Mouse (Mus musculus): ENCODE results near the gene Gm20662.

Gm20662 gene

GRCm38 (mm10) chr9:107996049-107996448, at the start of gene Gm20662:
TSS of gene Gm20662 (plus strand) at chr9:107996349.
- no peak for DNase-seq (ENCODE audit: extremely low read depth, low read depth)

- DNase-seq (ENCODE audit: extremely low read depth, low read depth) = no peak
Measured at GRCm38 (mm10) chr9:107947241-107948194, 48.6 kb upstream of the Gm20662 start.

- no peak for DNase-seq (ENCODE audit: extremely low read depth, low read depth)
Measured at GRCm38 (mm10) chr9:107949184-107949921, 46.8 kb upstream of the Gm20662 start.

- no peak for DNase-seq (ENCODE audit: extremely low read depth, low read depth)
Measured at GRCm38 (mm10) chr9:107949922-107950235, 46.3 kb upstream of the Gm20662 start, which contains the start of gene Traip. TSS of gene Traip (plus strand) at chr9:107950136.

GRCm38 (mm10) chr9:107950460-107951355, 45.4 kb upstream of the Gm20662 start:
- peak; percentile 79 for DNase-seq (ENCODE audit: extremely low read depth, low read depth)

- DNase-seq (ENCODE audit: extremely low read depth, low read depth) = no peak
Measured at GRCm38 (mm10) chr9:107955613-107956289, 40.4 kb upstream of the Gm20662 start.

- no peak for DNase-seq (ENCODE audit: extremely low read depth, low read depth)
Measured at GRCm38 (mm10) chr9:107957141-107957540, 39.0 kb upstream of the Gm20662 start.

- DNase-seq (ENCODE audit: extremely low read depth, low read depth) = no peak
Measured at GRCm38 (mm10) chr9:107959896-107960295, 36.3 kb upstream of the Gm20662 start.

- DNase-seq (ENCODE audit: extremely low read depth, low read depth) = no peak
Measured at GRCm38 (mm10) chr9:107960928-107961327, 35.2 kb upstream of the Gm20662 start.

GRCm38 (mm10) chr9:107961351-107961762, 34.8 kb upstream of the Gm20662 start:
- DNase-seq (ENCODE audit: extremely low read depth, low read depth) = no peak

- no peak for DNase-seq (ENCODE audit: extremely low read depth, low read depth)
Measured at GRCm38 (mm10) chr9:107961881-107962280, 34.3 kb upstream of the Gm20662 start.

GRCm38 (mm10) chr9:107962916-107963315, 33.2 kb upstream of the Gm20662 start:
- no peak for DNase-seq (ENCODE audit: extremely low read depth, low read depth)

GRCm38 (mm10) chr9:107963700-107964099, 32.4 kb upstream of the Gm20662 start:
- peak; percentile 51 for DNase-seq (ENCODE audit: extremely low read depth, low read depth)

GRCm38 (mm10) chr9:107964681-107965080, 31.5 kb upstream of the Gm20662 start:
- no peak for DNase-seq (ENCODE audit: extremely low read depth, low read depth)

GRCm38 (mm10) chr9:107966676-107967075, 29.5 kb upstream of the Gm20662 start:
- DNase-seq (ENCODE audit: extremely low read depth, low read depth) = no peak

GRCm38 (mm10) chr9:107967437-107967836, 28.7 kb upstream of the Gm20662 start:
- no peak for DNase-seq (ENCODE audit: extremely low read depth, low read depth)

GRCm38 (mm10) chr9:107968531-107968930, 27.6 kb upstream of the Gm20662 start:
- DNase-seq (ENCODE audit: extremely low read depth, low read depth) = no peak

GRCm38 (mm10) chr9:107970311-107970710, 25.8 kb upstream of the Gm20662 start:
- no peak for DNase-seq (ENCODE audit: extremely low read depth, low read depth)

- peak; percentile 99 for DNase-seq (ENCODE audit: extremely low read depth, low read depth)
Measured at GRCm38 (mm10) chr9:107971690-107972541, 24.2 kb upstream of the Gm20662 start.

All from MEL-GATA-1-ER (cell line).